Mouse (Mus musculus): ENCODE measurements around the gene Klhl5.
"Not testable (repeated sequence)": the region's sequence is repeated elsewhere in the genome, so short reads cannot be mapped to it uniquely, and the experiment has no call there.

Gene Klhl5

GRCm38 (mm10) chr5:65096805-65097204 is 10.5 kb upstream of the Klhl5 start:
- no peak for DNase-seq (ENCODE audit: low read depth, low spot score)

- no peak for DNase-seq (ENCODE audit: low read depth, low spot score)
Observed at GRCm38 (mm10) chr5:65097457-65097856, 9.9 kb upstream of the Klhl5 start.

GRCm38 (mm10) chr5:65100002-65100401 is 7.3 kb upstream of the Klhl5 start:
- no peak for DNase-seq (ENCODE audit: low read depth, low spot score)

GRCm38 (mm10) chr5:65101209-65101608 is 6.1 kb upstream of the Klhl5 start:
- no peak for DNase-seq (ENCODE audit: low read depth, low spot score)

- no peak for DNase-seq (ENCODE audit: low read depth, low spot score)
Observed at GRCm38 (mm10) chr5:65101621-65102020, 5.7 kb upstream of the Klhl5 start.

GRCm38 (mm10) chr5:65102026-65102640 is 5.2 kb upstream of the Klhl5 start:
- peak; percentile 48 for DNase-seq (ENCODE audit: low read depth, low spot score)

GRCm38 (mm10) chr5:65102641-65103042 is 4.7 kb upstream of the Klhl5 start:
- DNase-seq (ENCODE audit: low read depth, low spot score): peak; percentile 83

- DNase-seq (ENCODE audit: low read depth, low spot score): peak; percentile 80
Observed at GRCm38 (mm10) chr5:65107773-65108432, 564 bp downstream of the Klhl5 start.

- not testable (repeated sequence) for DNase-seq (ENCODE audit: low read depth, low spot score)
Observed at GRCm38 (mm10) chr5:65112225-65112624, 4.9 kb downstream of the Klhl5 start.

GRCm38 (mm10) chr5:65113323-65113722 is 6.0 kb downstream of the Klhl5 start:
- DNase-seq (ENCODE audit: low read depth, low spot score): no peak

GRCm38 (mm10) chr5:65116789-65117188 is 9.4 kb downstream of the Klhl5 start:
- DNase-seq (ENCODE audit: low read depth, low spot score): peak; percentile 75

GRCm38 (mm10) chr5:65119495-65119894 is 12.2 kb downstream of the Klhl5 start:
- peak; percentile 51 for DNase-seq (ENCODE audit: low read depth, low spot score)

GRCm38 (mm10) chr5:65119918-65120317 is 12.6 kb downstream of the Klhl5 start:
- DNase-seq (ENCODE audit: low read depth, low spot score): no peak

GRCm38 (mm10) chr5:65122616-65123015 is 15.3 kb downstream of the Klhl5 start:
- no peak for DNase-seq (ENCODE audit: low read depth, low spot score)

- DNase-seq (ENCODE audit: low read depth, low spot score): no peak
Observed at GRCm38 (mm10) chr5:65126137-65126536, 18.8 kb downstream of the Klhl5 start.

- no peak for DNase-seq (ENCODE audit: low read depth, low spot score)
Observed at GRCm38 (mm10) chr5:65128481-65128880, 21.1 kb downstream of the Klhl5 start.

GRCm38 (mm10) chr5:65130528-65131210 is 23.3 kb downstream of the Klhl5 start:
- no peak for DNase-seq (ENCODE audit: low read depth, low spot score)

GRCm38 (mm10) chr5:65131211-65131879 is 24.0 kb downstream of the Klhl5 start:
- DNase-seq (ENCODE audit: low read depth, low spot score): no peak

GRCm38 (mm10) chr5:65136159-65136558 is 28.8 kb downstream of the Klhl5 start:
- DNase-seq (ENCODE audit: low read depth, low spot score): no peak

GRCm38 (mm10) chr5:65137073-65137472 is 29.7 kb downstream of the Klhl5 start:
- DNase-seq (ENCODE audit: low read depth, low spot score): no peak

GRCm38 (mm10) chr5:65141242-65141641 is 33.9 kb downstream of the Klhl5 start:
- no peak for DNase-seq (ENCODE audit: low read depth, low spot score)

GRCm38 (mm10) chr5:65142247-65142646 is 34.9 kb downstream of the Klhl5 start:
- no peak for DNase-seq (ENCODE audit: low read depth, low spot score)
